Mouse (Mus musculus) C2C12 (cell line): Measurements from ENCODE around the gene Tsnax.

Experiments
- CTCF ChIP-seq: IDR thresholded peaks from one replicate; pipeline ENCODE4 v1.5.1; 2011; ENCODE audit not compliant: control insufficient read depth, insufficient read depth, insufficient read length
- FOSL1 ChIP-seq: IDR thresholded peaks from one replicate; pipeline ENCODE4 v1.8.0; 2011; ENCODE audit warnings: mild to moderate bottlenecking, low read length; ENCODE audit not compliant: poor library complexity, insufficient read depth, severe bottlenecking
- MAX ChIP-seq: IDR thresholded peaks from one replicate; pipeline ENCODE4 v1.6.1; 2011; ENCODE audit warnings: mild to moderate bottlenecking, control low read depth
- MYOD1 ChIP-seq: IDR thresholded peaks from one replicate; pipeline ENCODE4 v1.6.1; 2011; ENCODE audit warnings: low read depth; ENCODE audit not compliant: control insufficient read depth, insufficient read length
- MYOG ChIP-seq: IDR thresholded peaks from one replicate; pipeline ENCODE4 v1.6.1; 2011; ENCODE audit not compliant: control insufficient read depth, insufficient read length; ENCODE audit errors: extremely low read depth
- USF1 ChIP-seq: IDR thresholded peaks from one replicate; pipeline ENCODE4 v1.6.1; 2011; ENCODE audit warnings: low read depth, mild to moderate bottlenecking, control low read depth, moderate library complexity

GRCm38 (mm10) chr8:125077326-125077725, 64.5 kb downstream of the Tsnax start:
- no peak for TF ChIP-seq CTCF
- TF ChIP-seq USF1 = no peak
- no peak for TF ChIP-seq MYOD1
- no peak for TF ChIP-seq MYOG
- TF ChIP-seq FOSL1 = no peak
- TF ChIP-seq MAX = no peak
